Mouse (Mus musculus) myocyte (in vitro differentiated cells): ENCODE results near the gene Pdpk1. TPM values are rescaled to one million over a fixed set of nuclear protein-coding genes. Genes with fewer than 3 reads are reported as not detected.

ENCODE experiments used
- H3K27me3 ChIP-seq: one replicate; pipeline ENCODE4 v1.6.1; 2011; ENCODE audit not compliant: control insufficient read depth, insufficient read depth, insufficient read length
- H3K36me3 ChIP-seq: one replicate; pipeline ENCODE4 v1.6.1; 2011; ENCODE audit not compliant: control insufficient read depth, insufficient read depth
- H3K4me2 ChIP-seq: one replicate; pipeline ENCODE4 v1.6.1; 2011; ENCODE audit warnings: low read depth, control low read depth
- H3K4me3 ChIP-seq: one replicate; pipeline ENCODE4 v1.5.1; 2011; ENCODE audit warnings: mild to moderate bottlenecking, control low read depth, moderate library complexity
- H3K79me2 ChIP-seq: one replicate; pipeline ENCODE4 v1.6.1; 2011; ENCODE audit not compliant: control insufficient read depth, insufficient read depth
- H3ac ChIP-seq: one replicate; pipeline ENCODE4 v1.6.1; 2011; ENCODE audit not compliant: control insufficient read depth, insufficient read length
- CEBPB ChIP-seq: IDR thresholded peaks from 2 replicates; pipeline ENCODE4 v1.6.1; 2011; ENCODE audit warnings: mild to moderate bottlenecking, moderate library complexity; ENCODE audit not compliant: poor library complexity, insufficient read depth, severe bottlenecking
- E2F4 ChIP-seq: IDR thresholded peaks from one replicate; pipeline ENCODE4 v1.6.1; 2011; ENCODE audit warnings: mild to moderate bottlenecking, control low read depth, moderate library complexity; ENCODE audit not compliant: insufficient read depth
- MAX ChIP-seq: IDR thresholded peaks from one replicate; pipeline ENCODE4 v1.6.1; 2011; ENCODE audit warnings: low read depth, mild to moderate bottlenecking, control low read depth
- MYOD1 ChIP-seq, 3 experiments: IDR thresholded peaks; one replicate each; pipeline ENCODE4 v1.6.1; 2011; ENCODE audit warnings: control low read depth in 2 of 3, low read depth in 2 of 3, mild to moderate bottlenecking in 2 of 3, moderate library complexity in 1 of 3; ENCODE audit not compliant: insufficient read length in 2 of 3, control insufficient read depth in 1 of 3
- MYOG ChIP-seq, 3 experiments: IDR thresholded peaks; one replicate each; pipeline ENCODE4 v1.6.1; 2011; ENCODE audit warnings: control low read depth in 2 of 3, low read depth in 2 of 3, mild to moderate bottlenecking in 2 of 3; ENCODE audit not compliant: insufficient read length in 2 of 3, control insufficient read depth in 1 of 3, insufficient read depth in 1 of 3
- POLR2A ChIP-seq: IDR thresholded peaks from one replicate; pipeline ENCODE4 v1.6.1; 2011; ENCODE audit warnings: low read depth, mild to moderate bottlenecking, control low read depth, moderate library complexity; ENCODE audit not compliant: insufficient read length
- POLR2AphosphoS2 ChIP-seq: IDR thresholded peaks from one replicate; pipeline ENCODE4 v1.6.1; 2011; ENCODE audit warnings: low read depth, control low read depth; ENCODE audit not compliant: insufficient read length
- REST ChIP-seq: IDR thresholded peaks from one replicate; pipeline ENCODE4 v1.6.1; 2011; ENCODE audit warnings: mild to moderate bottlenecking, control low read depth, moderate library complexity; ENCODE audit not compliant: insufficient read depth, insufficient read length
- SRF ChIP-seq: IDR thresholded peaks from one replicate; pipeline ENCODE4 v1.6.1; 2011; ENCODE audit warnings: low read depth; ENCODE audit not compliant: control insufficient read depth, insufficient read length
- TCF12 ChIP-seq: IDR thresholded peaks from one replicate; pipeline ENCODE4 v1.6.1; 2011; ENCODE audit warnings: mild to moderate bottlenecking, control low read depth; ENCODE audit not compliant: poor library complexity, insufficient read depth, severe bottlenecking
- TCF3 ChIP-seq: IDR thresholded peaks from one replicate; pipeline ENCODE4 v1.6.1; 2011; ENCODE audit warnings: low read depth, control low read depth; ENCODE audit not compliant: insufficient read length
- USF1 ChIP-seq: IDR thresholded peaks from one replicate; pipeline ENCODE4 v1.6.1; 2011; ENCODE audit warnings: low read depth, mild to moderate bottlenecking, control low read depth, moderate library complexity
- polyA plus RNA-seq: library from polyadenylated mRNA; unstranded; fragments of >200 nt; fragmentation: generic; extraction: Trizol; gene quantifications from one replicate; pipeline ENCODE4 v1.2.1, GENCODE M21; 2012; ENCODE audit warnings: missing spikeins

Pdpk1 gene
- polyA plus RNA-seq, 1 experiment, result 10.1 TPM

DNA sequence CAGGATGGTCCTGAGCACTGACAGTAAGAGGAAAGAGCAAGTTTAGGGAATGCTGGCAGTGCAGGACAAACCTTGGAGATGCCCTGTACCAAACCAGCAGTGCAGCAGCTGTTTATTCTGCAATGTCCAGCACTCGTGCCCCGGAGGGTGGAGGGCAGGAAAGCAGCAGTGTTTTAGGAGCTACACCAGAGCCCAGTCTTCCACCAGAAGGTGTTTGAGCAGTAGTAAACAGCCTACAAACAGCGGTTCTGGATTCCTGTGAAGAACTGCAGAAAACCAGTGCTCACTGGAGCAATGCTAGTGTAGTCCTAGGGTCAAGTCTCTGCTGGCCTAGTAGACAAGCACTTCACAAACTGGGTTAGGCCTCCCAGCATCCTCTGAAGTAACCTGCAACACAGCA is 23.5 kb upstream of the Pdpk1 start:
- Histone ChIP-seq H3K27me3 (no peaks in the 10 kb centered on the region), H3K36me3 (no peaks in the 10 kb centered on the region), H3ac (no peak overlapping the region), H3K4me2 (no peak overlapping the region), H3K79me2 (no peaks in the 10 kb centered on the region), H3K4me3 (no peak overlapping the region)
- no peak for TF ChIP-seq MYOD1 (IDR thresholded peaks at IDR 0.05; ENCODE audit: control insufficient read depth in 1 of 3, insufficient read length in 2 of 3, low read depth in 2 of 3)
- TF ChIP-seq E2F4, result no peak
- no peak for TF ChIP-seq MAX
- TF ChIP-seq USF1, result no peak
- TF ChIP-seq TCF3, result no peak
- no peak for TF ChIP-seq POLR2A
- no peak for TF ChIP-seq SRF
- TF ChIP-seq TCF12, result no peak
- TF ChIP-seq POLR2AphosphoS2, result no peak
- TF ChIP-seq CEBPB, result no peak
- TF ChIP-seq MYOG (IDR thresholded peaks at IDR 0.05; ENCODE audit: control insufficient read depth in 1 of 3, insufficient read depth in 1 of 3, insufficient read length in 2 of 3, low read depth in 2 of 3), result no peak
- TF ChIP-seq REST, result no peak

- Histone ChIP-seq H3K27me3 (no peaks in the 10 kb centered on the region), H3K79me2 (peaks cover 7% of the 10 kb centered on the region), H3K4me2 (no peak overlapping the region), H3K36me3 (no peaks in the 10 kb centered on the region), H3ac (no peak overlapping the region), H3K4me3 (no peak overlapping the region)
- TF ChIP-seq E2F4 (no peak), MYOD1 (IDR thresholded peaks at IDR 0.05; ENCODE audit: control insufficient read depth in 1 of 3, insufficient read length in 2 of 3, low read depth in 2 of 3) (no peak), MYOG (IDR thresholded peaks at IDR 0.05; ENCODE audit: control insufficient read depth in 1 of 3, insufficient read depth in 1 of 3, insufficient read length in 2 of 3, low read depth in 2 of 3) (no peak), SRF (no peak), REST (no peak), MAX (no peak), CEBPB (no peak), POLR2A (no peak), TCF3 (no peak), POLR2AphosphoS2 (no peak), USF1 (no peak), TCF12 (no peak)
Observed at GRCm38 (mm10) chr17:24173423-24173822, 22.7 kb upstream of the Pdpk1 start.

DNA sequence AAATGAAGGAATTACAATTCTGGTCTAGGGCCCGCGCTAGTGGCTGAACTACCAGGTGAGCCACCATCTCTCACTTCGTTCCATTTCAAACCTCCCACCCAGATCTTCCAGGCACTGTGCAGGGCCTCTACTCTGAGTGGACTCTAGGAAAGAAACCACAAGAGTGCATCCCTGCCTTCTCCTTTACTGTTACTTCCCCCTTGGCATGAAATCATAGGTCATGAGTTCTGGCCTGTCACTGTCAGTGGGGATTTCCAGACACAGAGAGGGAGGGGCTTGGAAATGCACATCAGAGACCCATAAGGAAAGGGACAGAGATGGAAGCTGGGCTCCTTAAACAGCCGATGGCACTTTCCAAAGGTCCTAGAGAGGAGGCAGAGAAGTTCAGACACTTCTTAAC is 21.0 kb upstream of the Pdpk1 start:
- no peak overlapping the region for H3ac ChIP-seq
- no peak overlapping the region for H3K4me2 ChIP-seq
- TF ChIP-seq E2F4 (no peak), MYOG (IDR thresholded peaks at IDR 0.05; ENCODE audit: control insufficient read depth in 1 of 3, insufficient read depth in 1 of 3, insufficient read length in 2 of 3, low read depth in 2 of 3) (no peak), POLR2AphosphoS2 (no peak), POLR2A (no peak), MAX (no peak), MYOD1 (IDR thresholded peaks at IDR 0.05; ENCODE audit: control insufficient read depth in 1 of 3, insufficient read length in 2 of 3, low read depth in 2 of 3) (no peak), SRF (no peak), TCF3 (no peak), REST (no peak), USF1 (no peak), CEBPB (no peak), TCF12 (no peak)

DNA sequence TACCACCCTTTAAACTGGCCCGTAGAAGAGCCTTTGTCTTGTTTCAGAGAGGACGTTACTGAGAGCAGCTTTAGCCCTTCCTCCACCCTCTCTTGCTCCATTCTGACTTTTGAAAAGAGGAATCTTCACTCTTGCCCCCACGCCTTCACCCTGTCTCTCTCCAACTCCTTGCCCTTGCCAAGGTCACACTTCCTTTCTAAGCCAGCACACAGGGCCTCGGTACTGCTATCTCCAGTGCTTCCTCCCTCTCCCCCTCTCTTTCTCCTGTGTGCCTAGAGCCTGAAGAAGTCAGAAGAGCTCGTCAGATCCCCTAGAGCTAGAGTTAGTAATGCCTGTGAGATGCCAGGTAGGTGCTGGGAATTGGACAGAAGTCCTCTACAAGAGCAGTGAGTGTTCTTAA is 20.0 kb upstream of the Pdpk1 start:
- H3K4me3 ChIP-seq, result no peak overlapping the region
- TF ChIP-seq MAX (no peak), TCF12 (no peak), TCF3 (no peak)
- H3K4me2 ChIP-seq, result no peak overlapping the region
- H3ac ChIP-seq, result no peak overlapping the region
- H3K27me3 ChIP-seq, result no peaks in the 10 kb centered on the region
- peaks cover 11% of the 10 kb centered on the region for H3K36me3 ChIP-seq
- H3K79me2 ChIP-seq, result peaks cover 30% of the 10 kb centered on the region

More for the DNA sequence above, 21.0 kb upstream of the Pdpk1 start:
- peaks cover 8% of the 10 kb centered on the region for H3K36me3 ChIP-seq
- no peaks in the 10 kb centered on the region for H3K27me3 ChIP-seq
- H3K79me2 ChIP-seq, result peaks cover 24% of the 10 kb centered on the region
- no peak overlapping the region for H3K4me3 ChIP-seq

DNA sequence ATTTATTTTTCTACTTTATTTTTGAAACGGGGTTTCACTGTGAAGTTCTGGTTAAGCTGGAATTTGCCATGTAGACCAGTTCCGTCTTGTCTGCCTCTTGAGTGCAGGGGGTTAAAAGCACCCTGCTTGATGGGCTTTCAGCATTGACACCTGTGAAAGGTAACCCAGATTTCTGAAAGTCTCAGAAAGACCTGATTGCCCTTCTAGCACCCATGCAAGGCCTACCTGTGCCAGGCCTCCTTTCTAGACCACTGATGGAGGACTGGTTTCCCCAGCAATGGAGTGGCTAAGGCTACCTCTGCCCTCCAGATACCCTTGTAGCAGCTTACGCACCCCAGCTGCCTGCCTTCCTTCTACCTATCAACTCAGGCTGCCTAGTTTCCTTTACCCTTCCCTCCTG is 19.4 kb upstream of the Pdpk1 start:
- no peaks in the 10 kb centered on the region for H3K27me3 ChIP-seq
- peak overlapping the region; percentile 93 for H3K4me3 ChIP-seq
- peaks cover 11% of the 10 kb centered on the region for H3K36me3 ChIP-seq
- TF ChIP-seq POLR2A, result no peak
- TF ChIP-seq MYOD1 (IDR thresholded peaks at IDR 0.05; ENCODE audit: control insufficient read depth in 1 of 3, insufficient read length in 2 of 3, low read depth in 2 of 3), result no peak
- no peak for TF ChIP-seq CEBPB
- H3K79me2 ChIP-seq, result peaks cover 34% of the 10 kb centered on the region
- H3K4me2 ChIP-seq, result peak overlapping the region; percentile 96
- peak overlapping the region; percentile 65 for H3ac ChIP-seq
